Mouse (Mus musculus): ENCODE measurements around the gene Mink1. TPM values are rescaled to one million over a fixed set of nuclear protein-coding genes. Genes with fewer than 3 reads are reported as not detected.

The Mink1 gene
- total RNA-seq, 2 experiments from 2014 or later: 26.1 to 27.7 TPM

GRCm38 (mm10) chr11:70583022-70583714 is 20.5 kb downstream of the Mink1 start:
- intact Hi-C loops (cut with DNase I; ENCODE audit: low total_unique reads): no loop called here
- no peak for DNase-seq

GRCm38 (mm10) chr11:70583775-70584174 is 21.1 kb downstream of the Mink1 start:
- DNase-seq: no peak
- intact Hi-C loops (cut with DNase I; ENCODE audit: low total_unique reads): no loop called here

- intact Hi-C loops (cut with DNase I; ENCODE audit: low total_unique reads): no loop called here
Measured at GRCm38 (mm10) chr11:70585457-70585856, 22.8 kb downstream of the Mink1 start.

GRCm38 (mm10) chr11:70586261-70586660 is 23.6 kb downstream of the Mink1 start:
- intact Hi-C loops (cut with DNase I; ENCODE audit: low total_unique reads): no loop called here
- DNase-seq: no peak

More at GRCm38 (mm10) chr11:70585457-70585856, 22.8 kb downstream of the Mink1 start:
- peak; percentile 66 for DNase-seq

GRCm38 (mm10) chr11:70586954-70587353 is 24.3 kb downstream of the Mink1 start:
- DNase-seq: no peak
- intact Hi-C loops (cut with DNase I; ENCODE audit: low total_unique reads): no loop called here

GRCm38 (mm10) chr11:70591733-70592132 is 29.1 kb downstream of the Mink1 start:
- intact Hi-C loops (cut with DNase I; ENCODE audit: low total_unique reads): no loop called here
- DNase-seq: no peak

GRCm38 (mm10) chr11:70594253-70594989 is 31.7 kb downstream of the Mink1 start:
- DNase-seq: no peak
- intact Hi-C loops (cut with DNase I; ENCODE audit: low total_unique reads): no loop called here

GRCm38 (mm10) chr11:70595638-70596037 is 33.0 kb downstream of the Mink1 start:
- intact Hi-C loops (cut with DNase I; ENCODE audit: low total_unique reads): no loop called here

GRCm38 (mm10) chr11:70596094-70596493 is 33.4 kb downstream of the Mink1 start:
- DNase-seq: no peak
- intact Hi-C loops (cut with DNase I; ENCODE audit: low total_unique reads): no loop called here

More at GRCm38 (mm10) chr11:70595638-70596037, 33.0 kb downstream of the Mink1 start:
- no peak for DNase-seq

- intact Hi-C loops (cut with DNase I; ENCODE audit: low total_unique reads): no loop called here
- DNase-seq: no peak
Measured at GRCm38 (mm10) chr11:70597301-70597700, 34.6 kb downstream of the Mink1 start.

GRCm38 (mm10) chr11:70598451-70598953 is 35.8 kb downstream of the Mink1 start:
- intact Hi-C loops (cut with DNase I; ENCODE audit: low total_unique reads): no loop called here

GRCm38 (mm10) chr11:70605024-70605566 is 42.4 kb downstream of the Mink1 start:
- DNase-seq: peak; percentile 68

More at GRCm38 (mm10) chr11:70598451-70598953, 35.8 kb downstream of the Mink1 start:
- no peak for DNase-seq

GRCm38 (mm10) chr11:70606717-70607116 is 44.0 kb downstream of the Mink1 start:
- DNase-seq: no peak
- intact Hi-C loops (cut with DNase I; ENCODE audit: low total_unique reads): loop anchor here (5.0 to 10.0 kb wide), 2 partner anchors 74 to 152 kb away; partner anchors contain the start of genes Cxcl16, Gm40193, Med11 and Zmynd15

More at GRCm38 (mm10) chr11:70605024-70605566, 42.4 kb downstream of the Mink1 start:
- intact Hi-C loops (cut with DNase I; ENCODE audit: low total_unique reads): loop anchor here (2.0 to 10.0 kb wide), 3 partner anchors 73 to 150 kb away; partner anchors contain the start of genes Cxcl16, Gltpd2, Gm40193 and Med11

GRCm38 (mm10) chr11:70607611-70608010 is 44.9 kb downstream of the Mink1 start:
- no peak for DNase-seq
- intact Hi-C loops (cut with DNase I; ENCODE audit: low total_unique reads): loop anchor here (5.0 to 10.0 kb wide), 2 partner anchors 75 to 153 kb away; partner anchors contain the start of genes Cxcl16, Gm40193, Med11 and Zmynd15

- DNase-seq: peak; percentile 38
- intact Hi-C loops (cut with DNase I; ENCODE audit: low total_unique reads): loop anchor here (5.0 to 10.0 kb wide), 2 partner anchors 76 to 154 kb away; partner anchors contain the start of genes Cxcl16, Gm40193, Med11 and Zmynd15
Measured at GRCm38 (mm10) chr11:70608381-70609066, 45.8 kb downstream of the Mink1 start.

GRCm38 (mm10) chr11:70610752-70611151 is 48.1 kb downstream of the Mink1 start:
- intact Hi-C loops (cut with DNase I; ENCODE audit: low total_unique reads): loop anchor here (10.0 kb wide), 1 partner anchor 176 kb away; the partner anchor contains the start of gene Arrb2
- no peak for DNase-seq

- no peak for DNase-seq
- intact Hi-C loops (cut with DNase I; ENCODE audit: low total_unique reads): loop anchor here (10.0 kb wide), 1 partner anchor 178 kb away; the partner anchor contains the start of gene Arrb2
Measured at GRCm38 (mm10) chr11:70612505-70612904, 49.8 kb downstream of the Mink1 start.

- intact Hi-C loops (cut with DNase I; ENCODE audit: low total_unique reads): loop anchor here (10.0 kb wide), 1 partner anchor 180 kb away; the partner anchor contains the start of gene Arrb2
- peak; percentile 73 for DNase-seq
Measured at GRCm38 (mm10) chr11:70615074-70615473, 52.4 kb downstream of the Mink1 start.

Measured in gastrocnemius, postnatal 14 days (tissue).